Mouse (Mus musculus): ENCODE results near the gene Ttll11. TPM values are rescaled to one million over a fixed set of nuclear protein-coding genes. Genes with fewer than 3 reads are reported as not detected.

Gene Ttll11
- polyA plus RNA-seq, 1 experiment = not detected

DNA sequence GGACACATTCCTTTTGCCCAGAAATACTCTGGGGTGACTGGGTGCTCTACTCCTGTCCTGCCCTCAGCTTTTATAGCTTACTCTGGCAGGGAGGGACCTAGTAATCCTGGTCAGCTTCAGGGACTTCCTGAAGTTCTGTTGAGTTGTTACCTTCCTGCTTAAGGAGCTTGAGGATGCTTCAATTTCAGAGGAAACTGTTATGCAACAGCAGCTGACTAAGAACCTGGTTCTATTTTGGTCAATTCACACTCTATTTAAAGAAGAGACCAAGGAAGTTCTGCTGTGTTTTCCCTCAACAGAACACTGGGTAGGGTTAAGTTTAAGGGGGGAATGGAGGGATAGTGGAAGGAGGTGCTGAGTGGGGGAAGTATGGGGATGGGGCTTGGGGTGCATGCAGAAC lies 19.5 kb upstream of the Ttll11 start:
- Histone ChIP-seq H3K4me3 (ENCODE audit: insufficient read depth, low read length) (no peak overlapping the region), H3K27ac (ENCODE audit: insufficient read depth, low read depth, low read length) (no peak overlapping the region), H3K4me1 (ENCODE audit: control insufficient read depth, insufficient read depth, low read length) (peaks cover 8% of the 10 kb centered on the region)
- TF ChIP-seq CTCF (IDR thresholded peaks at IDR 0.05; ENCODE audit: low read depth, low read length) (no peak), POLR2A (IDR thresholded peaks at IDR 0.05; ENCODE audit: borderline replicate concordance, low read depth, low read length) (no peak)

DNA sequence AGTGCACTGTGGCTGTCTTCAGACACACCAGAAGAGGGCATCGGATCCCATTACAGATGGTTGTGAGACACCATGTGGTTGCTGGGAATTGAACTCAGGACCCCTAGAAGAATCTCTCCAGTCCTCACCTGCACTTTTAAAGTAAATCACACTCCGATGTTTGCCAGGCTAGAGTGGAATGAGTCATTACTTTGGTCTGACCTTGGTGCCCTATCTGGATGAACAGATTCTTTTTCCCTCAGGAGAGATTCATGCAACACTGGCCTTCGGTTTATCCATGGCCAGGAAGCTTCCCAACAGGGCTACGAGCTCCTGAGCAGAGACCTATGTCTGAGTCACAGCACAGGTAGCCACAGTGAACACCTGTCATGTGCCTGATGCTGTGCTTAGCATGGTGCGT lies 18.7 kb upstream of the Ttll11 start:
- H3K4me1 ChIP-seq (ENCODE audit: control insufficient read depth, insufficient read depth, low read length) = peaks cover 8% of the 10 kb centered on the region
- no peak overlapping the region for H3K27ac ChIP-seq (ENCODE audit: insufficient read depth, low read depth, low read length)
- no peak overlapping the region for H3K4me3 ChIP-seq (ENCODE audit: insufficient read depth, low read length)
- TF ChIP-seq CTCF (IDR thresholded peaks at IDR 0.05; ENCODE audit: low read depth, low read length) (no peak), POLR2A (IDR thresholded peaks at IDR 0.05; ENCODE audit: borderline replicate concordance, low read depth, low read length) (no peak)

DNA sequence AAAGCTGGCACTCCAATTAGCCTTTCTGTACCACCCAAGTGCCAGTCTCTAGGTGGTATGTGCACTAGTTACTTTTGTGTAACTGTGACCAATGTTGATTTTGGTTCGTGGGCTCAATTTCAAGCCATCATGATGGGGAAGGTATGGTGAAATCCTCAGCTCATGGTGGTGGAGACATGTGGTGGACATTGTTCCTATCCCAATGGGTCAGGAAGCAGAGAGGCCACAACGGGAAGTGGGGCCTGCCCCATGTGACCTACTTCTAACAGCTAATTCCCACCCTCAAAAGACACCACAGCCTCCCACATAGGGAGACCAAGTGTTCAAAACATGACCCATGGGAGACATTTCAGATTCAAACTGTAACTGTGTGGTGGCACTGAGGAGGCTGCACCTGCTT lies 17.0 kb upstream of the Ttll11 start:
- Histone ChIP-seq H3K4me3 (ENCODE audit: insufficient read depth, low read length) (no peak overlapping the region), H3K27ac (ENCODE audit: insufficient read depth, low read depth, low read length) (no peak overlapping the region), H3K4me1 (ENCODE audit: control insufficient read depth, insufficient read depth, low read length) (peaks cover 8% of the 10 kb centered on the region)
- no peak for TF ChIP-seq CTCF (IDR thresholded peaks at IDR 0.05; ENCODE audit: low read depth, low read length)
- no peak for TF ChIP-seq POLR2A (IDR thresholded peaks at IDR 0.05; ENCODE audit: borderline replicate concordance, low read depth, low read length)

DNA sequence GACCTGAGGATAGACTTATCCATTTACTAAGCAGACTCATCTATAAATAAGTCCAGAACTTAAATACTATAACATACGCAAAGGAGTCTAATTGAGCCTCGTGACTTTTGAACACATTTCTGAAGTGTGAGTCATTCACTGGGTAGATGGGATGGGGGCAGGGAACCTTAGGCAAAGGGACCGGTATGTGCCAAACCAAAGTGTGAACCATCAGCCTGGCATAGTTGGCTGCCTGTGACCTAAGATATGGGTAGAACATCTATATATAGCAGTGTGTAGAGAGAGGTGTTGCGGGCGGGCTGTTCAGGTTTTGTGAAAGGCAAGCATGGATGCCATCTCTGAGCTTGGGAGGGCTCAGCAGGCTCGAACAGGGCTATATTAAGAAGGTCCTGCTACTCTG lies 14.6 kb upstream of the Ttll11 start:
- H3K27ac ChIP-seq (ENCODE audit: insufficient read depth, low read depth, low read length) = no peak overlapping the region
- peaks cover 2% of the 10 kb centered on the region; the same call in 1 of the 2 replicates for H3K4me1 ChIP-seq (ENCODE audit: control insufficient read depth, insufficient read depth, low read length)
- H3K4me3 ChIP-seq (ENCODE audit: insufficient read depth, low read length) = no peak overlapping the region
- TF ChIP-seq CTCF (IDR thresholded peaks at IDR 0.05; ENCODE audit: low read depth, low read length) = no peak
- no peak for TF ChIP-seq POLR2A (IDR thresholded peaks at IDR 0.05; ENCODE audit: borderline replicate concordance, low read depth, low read length)

DNA sequence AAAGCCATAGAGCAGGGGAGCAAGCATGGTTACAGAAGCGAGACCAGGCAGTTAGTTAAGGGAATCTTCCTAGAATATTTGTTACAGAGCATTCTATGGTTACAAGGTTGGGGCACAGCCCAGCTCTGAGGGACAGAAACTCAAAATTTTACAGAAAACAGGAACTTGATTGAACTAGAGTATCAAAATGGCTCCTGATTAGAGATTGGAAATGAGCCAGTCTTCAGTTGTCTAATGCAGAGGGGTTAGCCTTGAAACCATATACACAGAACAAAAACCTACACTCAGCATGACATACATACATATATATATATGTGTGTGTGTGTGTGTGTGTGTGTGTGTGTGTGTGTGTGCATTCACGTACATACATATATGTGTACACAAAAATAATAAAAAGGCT lies 13.8 kb upstream of the Ttll11 start:
- Histone ChIP-seq H3K4me1 (ENCODE audit: control insufficient read depth, insufficient read depth, low read length) (peaks cover 2% of the 10 kb centered on the region; the same call in 1 of the 2 replicates), H3K27ac (ENCODE audit: insufficient read depth, low read depth, low read length) (no peak overlapping the region), H3K4me3 (ENCODE audit: insufficient read depth, low read length) (no peak overlapping the region)
- TF ChIP-seq POLR2A (IDR thresholded peaks at IDR 0.05; ENCODE audit: borderline replicate concordance, low read depth, low read length) (no peak), CTCF (IDR thresholded peaks at IDR 0.05; ENCODE audit: low read depth, low read length) (no peak)

GRCm38 (mm10) chr2:35992259-35992658 lies 12.5 kb upstream of the Ttll11 start:
- Histone ChIP-seq H3K4me3 (ENCODE audit: insufficient read depth, low read length) (no peak overlapping the region), H3K4me1 (ENCODE audit: control insufficient read depth, insufficient read depth, low read length) (peaks cover 2% of the 10 kb centered on the region; the same call in 1 of the 2 replicates), H3K27ac (ENCODE audit: insufficient read depth, low read depth, low read length) (no peak overlapping the region)
- TF ChIP-seq POLR2A (IDR thresholded peaks at IDR 0.05; ENCODE audit: borderline replicate concordance, low read depth, low read length) (no peak), CTCF (IDR thresholded peaks at IDR 0.05; ENCODE audit: low read depth, low read length) (no peak)

DNA sequence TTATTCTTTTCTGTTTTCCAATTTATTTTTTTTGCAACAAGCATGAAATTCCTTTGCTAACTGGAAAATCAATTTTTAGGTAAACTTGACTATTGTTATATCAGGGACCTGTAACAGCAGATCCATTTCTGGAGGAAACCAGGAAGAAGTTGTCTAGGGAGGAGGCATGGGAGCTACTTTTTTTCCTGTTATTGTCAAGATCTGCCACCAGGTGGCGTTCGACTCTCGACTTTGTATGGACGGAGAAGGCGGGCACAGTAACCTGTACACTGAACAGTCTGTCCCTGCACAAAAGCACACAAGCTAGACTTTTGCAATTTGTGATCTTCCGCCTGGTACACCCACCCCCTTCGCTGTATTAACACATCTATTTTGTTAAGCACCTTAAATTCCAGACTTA lies 4.2 kb upstream of the Ttll11 start:
- Histone ChIP-seq H3K27ac (ENCODE audit: insufficient read depth, low read depth, low read length) (no peak overlapping the region), H3K4me3 (ENCODE audit: insufficient read depth, low read length) (no peak overlapping the region), H3K4me1 (ENCODE audit: control insufficient read depth, insufficient read depth, low read length) (peaks cover 2% of the 10 kb centered on the region; the same call in 1 of the 2 replicates)
- TF ChIP-seq POLR2A (IDR thresholded peaks at IDR 0.05; ENCODE audit: borderline replicate concordance, low read depth, low read length) (no peak), CTCF (IDR thresholded peaks at IDR 0.05; ENCODE audit: low read depth, low read length) (peak; percentile 57)

GRCm38 (mm10) chr2:35981872-35982271 lies 2.2 kb upstream of the Ttll11 start:
- TF ChIP-seq POLR2A (IDR thresholded peaks at IDR 0.05; ENCODE audit: borderline replicate concordance, low read depth, low read length) = no peak
- no peak for TF ChIP-seq CTCF (IDR thresholded peaks at IDR 0.05; ENCODE audit: low read depth, low read length)
- no peak overlapping the region for H3K27ac ChIP-seq (ENCODE audit: insufficient read depth, low read depth, low read length)
- no peak overlapping the region for H3K4me3 ChIP-seq (ENCODE audit: insufficient read depth, low read length)
- peaks cover 13% of the 10 kb centered on the region for H3K4me1 ChIP-seq (ENCODE audit: control insufficient read depth, insufficient read depth, low read length)

DNA sequence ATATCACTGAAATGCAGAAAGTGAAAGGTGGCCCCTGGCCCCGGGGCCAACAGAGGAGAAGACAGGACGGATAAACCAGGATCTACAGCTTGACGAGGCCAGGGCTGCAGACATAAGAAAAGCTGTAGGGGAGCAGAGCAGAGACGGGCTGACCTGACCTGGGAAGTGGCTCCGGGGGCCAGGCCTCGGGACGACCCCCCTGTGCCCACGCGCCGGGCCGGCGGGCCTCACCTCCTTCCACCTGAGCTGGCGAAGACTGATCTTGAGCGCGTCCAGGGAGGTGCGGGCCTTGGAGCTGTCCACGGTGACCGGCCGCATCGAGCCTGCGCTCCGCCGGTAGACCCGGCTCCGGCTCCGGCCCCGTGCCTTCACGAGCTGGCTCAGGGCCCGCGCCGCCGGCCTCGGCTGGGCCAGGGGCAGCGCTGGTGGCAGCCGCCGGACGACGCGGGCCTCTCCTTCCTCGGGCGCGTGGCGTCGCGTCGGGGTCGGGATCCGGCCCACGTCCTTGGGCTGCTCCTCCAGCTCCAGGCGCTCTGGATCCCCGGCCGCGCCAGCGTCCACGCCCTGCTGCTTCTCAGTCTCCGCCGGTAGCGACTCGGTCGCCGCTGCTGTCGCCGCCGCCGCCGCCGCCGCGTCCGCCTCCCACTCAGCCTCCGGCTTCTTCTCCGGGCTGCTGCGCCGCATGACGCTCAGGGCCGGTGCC lies 621 bp downstream of the Ttll11 start:
- no peak overlapping the region for H3K27ac ChIP-seq (ENCODE audit: insufficient read depth, low read depth, low read length)

DNA sequence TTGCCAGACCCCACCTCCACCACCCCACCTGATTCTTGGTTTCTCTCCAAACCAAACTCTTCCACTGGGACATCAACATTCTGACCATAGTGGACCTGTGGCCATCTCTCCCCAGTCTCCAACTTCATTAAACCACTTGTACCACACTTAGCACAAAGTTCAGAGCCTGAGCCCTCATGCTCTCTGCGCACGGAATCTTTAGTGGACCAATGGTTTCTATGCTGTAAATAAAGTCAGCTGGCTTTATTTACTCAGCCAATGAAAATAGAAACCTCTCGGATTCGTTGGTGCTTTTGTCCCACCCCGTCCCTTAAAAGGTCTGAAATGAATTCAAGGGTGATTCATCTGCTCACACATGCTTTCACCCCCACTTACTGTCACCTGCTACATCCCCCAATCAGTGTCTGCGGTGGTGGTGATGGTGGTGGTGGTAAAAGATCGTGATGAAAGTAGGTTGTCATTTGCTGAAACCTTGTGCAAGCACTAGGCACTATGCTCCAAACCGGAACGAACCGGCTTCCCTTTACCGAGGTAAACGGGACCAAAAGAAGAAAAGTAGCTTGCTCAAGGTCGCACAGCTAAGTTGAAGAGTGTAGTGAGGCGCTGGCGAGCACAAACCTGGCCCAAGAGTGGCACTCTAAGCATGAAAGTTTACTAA lies 1.3 kb downstream of the Ttll11 start:
- Histone ChIP-seq H3K27ac (ENCODE audit: insufficient read depth, low read depth, low read length) (no peak overlapping the region), H3K4me1 (ENCODE audit: control insufficient read depth, insufficient read depth, low read length) (peaks cover 13% of the 10 kb centered on the region), H3K4me3 (ENCODE audit: insufficient read depth, low read length) (peak overlapping the region; percentile 80)
- TF ChIP-seq POLR2A (IDR thresholded peaks at IDR 0.05; ENCODE audit: borderline replicate concordance, low read depth, low read length) = no peak
- no peak for TF ChIP-seq CTCF (IDR thresholded peaks at IDR 0.05; ENCODE audit: low read depth, low read length)

More for the DNA sequence above, 621 bp downstream of the Ttll11 start:
- H3K4me3 ChIP-seq (ENCODE audit: insufficient read depth, low read length) = peak overlapping the region; percentile 80
- peaks cover 13% of the 10 kb centered on the region for H3K4me1 ChIP-seq (ENCODE audit: control insufficient read depth, insufficient read depth, low read length)
- TF ChIP-seq CTCF (IDR thresholded peaks at IDR 0.05; ENCODE audit: low read depth, low read length) (no peak), POLR2A (IDR thresholded peaks at IDR 0.05; ENCODE audit: borderline replicate concordance, low read depth, low read length) (no peak)

Measured in bone marrow macrophage, adult 2 months (primary cell).